Mouse (Mus musculus) ES-E14 (cell line): ENCODE measurements around the gene Idh3b.

Experiments
- HCFC1 ChIP-seq: IDR thresholded peaks from 2 replicates; pipeline ENCODE4 v1.6.1; 2012; ENCODE audit warnings: low read length, inconsistent platforms, borderline replicate concordance; ENCODE audit not compliant: insufficient read depth
- MAFK ChIP-seq: IDR thresholded peaks from 2 replicates; pipeline ENCODE4 v1.6.1; 2014; ENCODE audit warnings: mild to moderate bottlenecking, low read depth, low read length, inconsistent platforms; ENCODE audit not compliant: insufficient read depth
- ZC3H11A ChIP-seq: IDR thresholded peaks from 2 replicates; pipeline ENCODE4 v1.6.1; 2012; ENCODE audit warnings: low read depth, mild to moderate bottlenecking, inconsistent platforms, low read length, borderline replicate concordance
- ZNF384 ChIP-seq: IDR thresholded peaks from 2 replicates; pipeline ENCODE4 v1.6.1; 2012; ENCODE audit warnings: low read depth, low read length, inconsistent platforms

DNA sequence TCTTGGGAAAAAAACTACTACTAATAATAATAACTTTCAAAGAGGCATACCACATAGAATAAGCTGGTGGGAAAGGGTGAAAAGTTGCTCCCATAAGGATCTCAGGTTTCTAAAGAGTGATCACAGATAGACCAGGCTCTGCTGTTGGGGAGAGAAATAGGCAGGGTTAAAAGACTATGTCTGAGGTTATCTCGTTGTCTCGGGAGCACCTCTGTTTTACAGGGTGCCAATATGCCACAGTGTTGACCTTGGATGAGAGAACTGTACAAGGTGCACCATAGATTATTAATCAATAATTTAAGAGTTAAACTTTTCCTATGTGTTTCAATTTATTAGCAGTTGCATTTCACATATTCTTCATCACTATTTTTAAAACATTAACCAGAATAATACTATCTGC lies 22.4 kb downstream of the Idh3b start:
- TF ChIP-seq HCFC1 (no peak), ZNF384 (no peak), ZC3H11A (no peak), MAFK (no peak)
